Mouse (Mus musculus) liver, postnatal 0 days (tissue): ENCODE measurements around the gene Atf7ip. TPM values are rescaled to one million over a fixed set of nuclear protein-coding genes. Genes with fewer than 3 reads are reported as not detected.

Experiments
- ATAC-seq: fragments of 200-750 bp; cut with Nextera tagmentation; 2 replicates; pipeline ENCODE4 v1.8.0; 2017; ENCODE audit warnings: mild to moderate bottlenecking, moderate library complexity
- DNase-seq: peaks from one replicate; pipeline ENCODE4 v3.0.0-alpha.2; 2016
- H3K27ac ChIP-seq: fragments of 300-500 bp; sonication (generic); 2 replicates; pipeline ENCODE4 v1.5.1; 2014; ENCODE audit warnings: antibody characterized with exemption, moderate library complexity, mild to moderate bottlenecking, low read depth
- H3K27me3 ChIP-seq: fragments of 300-500 bp; sonication (generic); 2 replicates; pipeline ENCODE4 v1.6.1; 2014; ENCODE audit warnings: low read length, control low read depth, mixed read lengths; ENCODE audit not compliant: insufficient read depth
- H3K36me3 ChIP-seq: fragments of 300-500 bp; sonication (generic); replicated peaks from 2 replicates; pipeline ENCODE4 v1.6.1; 2014; ENCODE audit warnings: mild to moderate bottlenecking, control low read depth, low read length, moderate library complexity, mixed read lengths; ENCODE audit not compliant: insufficient read depth
- H3K4me1 ChIP-seq: fragments of 300-500 bp; sonication (generic); 2 replicates; pipeline ENCODE4 v1.6.1; 2014; ENCODE audit warnings: antibody characterized with exemption, mild to moderate bottlenecking, control low read depth; ENCODE audit not compliant: insufficient read depth
- H3K4me2 ChIP-seq: fragments of 300-500 bp; sonication (generic); 2 replicates; pipeline ENCODE4 v1.6.1; 2014; ENCODE audit warnings: low read depth, mild to moderate bottlenecking, low read length, moderate library complexity, mixed read lengths
- H3K4me3 ChIP-seq: fragments of 300-500 bp; sonication (generic); 2 replicates; pipeline ENCODE4 v1.5.1; 2014; ENCODE audit warnings: low read depth, low read length
- H3K9ac ChIP-seq: fragments of 300-500 bp; sonication (generic); replicated peaks from 2 replicates; pipeline ENCODE4 v1.6.1; 2014; ENCODE audit warnings: mild to moderate bottlenecking, moderate library complexity
- H3K9me3 ChIP-seq: fragments of 300-500 bp; sonication (generic); 2 replicates; pipeline ENCODE4 v1.6.1; 2016; ENCODE audit warnings: mild to moderate bottlenecking, control low read depth, low read length, mixed read lengths
- CTCF ChIP-seq: sonication (generic); IDR thresholded peaks from 2 replicates; pipeline ENCODE4 v1.5.1; 2016; ENCODE audit warnings: antibody characterized with exemption, low read depth
- EP300 ChIP-seq: IDR thresholded peaks from 2 replicates; pipeline ENCODE4 v1.6.1; 2016; ENCODE audit warnings: antibody characterized with exemption, low read depth, mild to moderate bottlenecking
- WGBS: fragments of 180-500 bp; shearing (Covaris S2); extraction: QIAGEN DNeasy Blood & Tissue Kit; methylation state at CpG from one replicate; pipeline ENCODE4 v1.1.7; 2014; ENCODE audit not compliant: insufficient replicate concordance; 5-methylcytosine and 5-hydroxymethylcytosine counted together
- polyA plus RNA-seq: library from polyadenylated mRNA; unstranded; fragments of >200 nt; fragmentation: Nextera tagmentation; extraction: Ambion mirVana; gene quantifications from 2 replicates; pipeline ENCODE4 v1.2.1, GENCODE M21; 2015

Gene Atf7ip
- polyA plus RNA-seq, 1 experiment from 2014 or later, result 6.6 TPM

DNA sequence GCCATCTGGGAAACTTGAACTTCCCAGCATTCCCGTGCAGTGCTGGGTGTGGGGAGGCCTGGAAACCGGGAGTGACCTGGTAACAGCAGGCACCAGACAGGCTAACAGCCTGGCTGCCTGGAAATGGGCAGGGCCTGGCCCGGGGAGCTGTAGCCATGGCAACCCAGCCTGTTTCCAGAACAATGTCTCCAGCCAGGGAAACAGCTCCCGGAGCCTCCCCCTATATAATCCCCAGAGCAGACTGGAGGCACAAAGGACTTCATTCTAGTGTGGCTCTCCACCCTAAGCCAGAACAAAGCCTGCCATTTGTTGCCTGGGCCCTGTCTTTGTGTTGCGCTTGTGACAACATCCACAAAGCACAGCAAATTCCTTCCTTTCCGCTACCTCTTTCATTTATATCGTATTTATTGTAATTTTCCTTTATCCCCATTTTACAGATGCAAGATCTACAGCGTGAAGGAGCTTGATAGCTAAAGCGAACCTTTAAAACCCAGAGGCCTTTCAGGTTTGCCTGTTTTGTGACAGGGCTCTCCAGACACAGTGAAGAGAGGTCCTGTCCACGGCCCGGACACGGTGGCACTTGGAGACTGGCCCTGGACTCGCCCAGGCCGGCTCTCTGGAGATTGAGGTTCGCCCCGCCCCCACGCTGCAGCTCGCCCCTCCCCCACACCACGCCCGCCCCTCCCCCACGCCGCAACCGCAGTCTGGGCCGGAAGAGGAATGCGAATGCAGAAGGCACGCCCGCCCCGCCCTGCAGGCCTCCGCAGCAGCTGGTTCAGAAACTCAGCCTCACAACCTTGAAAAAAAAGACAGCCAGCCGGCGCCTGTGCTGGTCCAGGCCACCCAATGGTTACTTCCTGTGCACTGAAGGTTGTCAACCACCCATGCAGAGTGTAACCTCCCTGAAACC lies 35.4 kb upstream of the Atf7ip start:
- Histone ChIP-seq H3K4me2 (peak overlapping the region; percentile 59), H3K4me3 (peak overlapping the region; percentile 23), H3K36me3 (no peaks in the 10 kb centered on the region), H3K27me3 (no peaks in the 10 kb centered on the region), H3K9me3 (no peaks in the 10 kb centered on the region), H3K27ac (peak overlapping the region; percentile 98), H3K9ac (no peak overlapping the region; the same call in 1 of the 2 replicates), H3K4me1 (peaks cover 66% of the 10 kb centered on the region)
- WGBS, result 15% methylated on average over 31 of the region's 31 CpGs
- TF ChIP-seq EP300 (peak; percentile 37; the same call in 1 of the 2 replicates), CTCF (0 out of 2 replicates have a peak, but pooled peaks have one; percentile 9)
- DNase-seq (peak; percentile 90), ATAC-seq (peak; percentile 35)

DNA sequence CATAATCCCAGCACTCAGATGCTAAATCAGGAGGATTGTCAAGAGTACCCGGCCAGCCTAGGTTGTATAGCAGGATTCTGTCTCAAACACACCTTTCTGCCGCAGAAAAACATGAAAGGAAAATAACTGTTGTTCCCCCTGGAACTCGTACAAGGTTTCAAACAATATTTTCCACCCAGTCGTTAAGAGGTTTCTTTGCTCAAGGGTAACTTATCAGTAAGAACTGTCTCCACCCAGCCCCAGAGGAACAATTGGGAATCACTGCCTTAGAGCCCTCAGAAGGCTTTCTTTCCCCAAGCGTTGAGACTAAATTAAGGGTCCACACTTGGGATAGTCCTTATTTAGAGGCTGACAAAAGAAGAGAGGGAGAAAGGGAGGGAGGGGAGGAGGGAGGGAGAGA lies 34.4 kb upstream of the Atf7ip start:
- H3K4me1 ChIP-seq, result peaks cover 60% of the 10 kb centered on the region
- no peak for DNase-seq
- no peak overlapping the region for H3K4me3 ChIP-seq
- H3K27me3 ChIP-seq, result no peaks in the 10 kb centered on the region
- no peak for ATAC-seq
- H3K4me2 ChIP-seq, result peak overlapping the region; percentile 59; the same call in 1 of the 2 replicates
- H3K36me3 ChIP-seq, result no peaks in the 10 kb centered on the region
- H3K9ac ChIP-seq, result no peak overlapping the region
- peak overlapping the region; percentile 98 for H3K27ac ChIP-seq
- no peaks in the 10 kb centered on the region for H3K9me3 ChIP-seq
- 27% methylated on average over 5 of the region's 5 CpGs for WGBS
- TF ChIP-seq EP300 (no peak), CTCF (no peak)

DNA sequence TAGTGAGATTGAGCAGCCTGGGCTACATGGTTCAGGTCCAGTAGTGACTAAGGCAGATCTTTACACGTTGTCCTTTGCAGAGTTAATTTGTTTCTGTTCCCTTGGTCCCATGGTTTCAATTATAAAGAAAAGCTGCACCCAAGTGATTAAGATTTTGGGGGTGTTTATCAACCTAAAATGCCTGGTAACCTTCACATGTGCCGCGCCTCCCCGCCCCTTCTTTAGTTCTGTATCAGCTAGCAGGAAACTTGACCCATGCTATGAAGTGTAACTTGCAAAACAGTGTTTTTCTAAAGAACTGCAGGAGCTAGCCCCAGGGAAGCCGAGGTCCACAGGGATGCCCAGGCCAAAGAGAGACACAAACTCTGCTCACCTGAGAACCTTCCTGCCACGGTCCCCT lies 33.2 kb upstream of the Atf7ip start:
- WGBS, result 48% methylated on average over 6 of the region's 6 CpGs
- Histone ChIP-seq H3K9me3 (no peaks in the 10 kb centered on the region), H3K4me2 (peak overlapping the region; percentile 23), H3K4me1 (peaks cover 55% of the 10 kb centered on the region), H3K9ac (peak overlapping the region; percentile 26; the same call in 1 of the 2 replicates), H3K36me3 (no peaks in the 10 kb centered on the region), H3K27ac (peak overlapping the region; percentile 98), H3K27me3 (no peaks in the 10 kb centered on the region), H3K4me3 (no peak overlapping the region)
- no peak for TF ChIP-seq CTCF
- peak; percentile 87 for TF ChIP-seq EP300
- no peak for DNase-seq
- ATAC-seq, result no peak

DNA sequence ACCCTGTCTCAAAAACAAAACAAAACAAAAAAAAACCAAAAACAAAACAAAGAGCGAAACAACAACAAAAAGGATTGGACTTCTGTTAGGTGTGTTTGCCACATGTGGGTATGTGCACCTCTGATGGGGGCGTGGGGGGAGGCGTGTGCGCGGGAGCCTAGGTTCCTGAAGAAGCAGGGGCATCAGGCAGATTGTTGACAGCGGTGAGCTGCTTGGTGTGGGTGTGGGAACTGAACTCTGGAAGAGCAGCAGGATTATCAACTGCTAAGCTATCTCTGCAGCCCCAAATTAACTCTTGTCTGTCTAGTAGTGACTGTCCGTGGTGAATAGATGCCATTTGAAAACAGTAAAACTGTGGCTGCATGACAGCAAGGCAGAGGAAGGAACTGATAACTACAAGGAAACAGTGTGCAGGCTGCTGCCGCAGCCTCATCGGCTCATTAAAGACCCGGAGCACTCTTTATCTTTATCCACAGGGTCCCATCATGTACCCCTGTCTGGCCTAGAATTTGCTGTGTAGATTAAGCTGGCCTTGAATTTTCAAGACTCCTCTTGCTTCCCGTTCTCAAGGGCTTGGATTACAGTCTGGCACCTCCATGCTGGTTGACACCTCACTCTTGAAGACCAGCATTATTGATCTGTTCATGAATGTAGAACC lies 32.4 kb upstream of the Atf7ip start:
- Histone ChIP-seq H3K4me2 (peak overlapping the region; percentile 23), H3K4me3 (no peak overlapping the region), H3K27me3 (no peaks in the 10 kb centered on the region), H3K4me1 (peaks cover 52% of the 10 kb centered on the region), H3K9me3 (no peaks in the 10 kb centered on the region), H3K36me3 (no peaks in the 10 kb centered on the region), H3K9ac (peak overlapping the region; percentile 26; the same call in 1 of the 2 replicates), H3K27ac (peak overlapping the region; percentile 98)
- TF ChIP-seq CTCF (no peak), EP300 (peak; percentile 37; the same call in 1 of the 2 replicates)
- WGBS, result 47% methylated on average over 11 of the region's 11 CpGs
- no peak for ATAC-seq
- no peak for DNase-seq

DNA sequence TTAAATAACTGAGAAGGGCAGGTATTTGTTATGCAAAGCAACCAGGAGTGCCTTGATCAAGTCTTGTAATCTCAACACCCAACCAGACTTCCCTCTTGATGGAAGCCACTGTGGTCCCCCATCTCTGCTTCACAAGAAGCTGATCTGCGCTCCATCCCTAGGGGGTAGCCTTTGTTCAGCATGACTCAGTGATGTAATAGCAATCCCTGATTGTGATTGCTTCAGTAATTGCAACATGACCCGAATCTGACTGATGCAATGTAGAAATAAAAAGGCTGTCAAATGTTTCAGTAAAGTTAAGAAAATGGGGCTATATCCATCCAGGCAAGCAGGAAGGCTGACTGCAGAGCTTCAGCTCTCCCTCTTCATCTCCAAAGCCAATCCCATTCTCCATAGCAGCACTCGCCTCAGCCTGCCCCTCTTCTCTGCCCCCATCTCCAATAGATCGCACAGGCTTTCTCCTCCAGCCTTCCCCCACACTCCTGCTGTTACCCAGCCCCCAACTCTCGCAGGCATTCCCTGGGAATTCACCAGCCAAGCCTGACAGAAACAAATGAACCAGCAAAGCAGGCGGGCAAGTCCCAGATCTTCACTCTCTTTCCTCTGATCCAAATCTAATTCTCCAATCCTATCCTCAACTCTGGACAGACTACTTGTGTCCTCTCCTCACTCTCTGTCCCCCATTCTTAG lies 30.7 kb upstream of the Atf7ip start:
- Histone ChIP-seq H3K36me3 (no peaks in the 10 kb centered on the region), H3K27ac (no peak overlapping the region), H3K9me3 (no peaks in the 10 kb centered on the region), H3K4me1 (peaks cover 37% of the 10 kb centered on the region), H3K9ac (no peak overlapping the region), H3K4me2 (no peak overlapping the region), H3K4me3 (no peak overlapping the region), H3K27me3 (no peaks in the 10 kb centered on the region)
- WGBS, result 74% methylated on average over 6 of the region's 6 CpGs
- DNase-seq (no peak), ATAC-seq (no peak)
- no peak for TF ChIP-seq CTCF
- TF ChIP-seq EP300, result no peak
